Mouse (Mus musculus) mouse embryonic stem cell (cell line): ENCODE data around the gene Tssk4.

ENCODE experiments used
- in situ Hi-C, 2 experiments: fragments of 300-500 bp; cut with MboI; formaldehyde crosslinking; loops; 1 replicate in 1 of 2; 3 replicates in 1 of 2; pipeline ENCODE4 v1.14.3; 2019 to 2020; ENCODE audit warnings: low sequenced_read_pairs in 2 of 2, low pct_unique_long_range_greater_than_20kb in 1 of 2, mixed read lengths in 1 of 2; ENCODE audit not compliant: unreplicated experiment in 1 of 2

Tssk4 gene

DNA sequence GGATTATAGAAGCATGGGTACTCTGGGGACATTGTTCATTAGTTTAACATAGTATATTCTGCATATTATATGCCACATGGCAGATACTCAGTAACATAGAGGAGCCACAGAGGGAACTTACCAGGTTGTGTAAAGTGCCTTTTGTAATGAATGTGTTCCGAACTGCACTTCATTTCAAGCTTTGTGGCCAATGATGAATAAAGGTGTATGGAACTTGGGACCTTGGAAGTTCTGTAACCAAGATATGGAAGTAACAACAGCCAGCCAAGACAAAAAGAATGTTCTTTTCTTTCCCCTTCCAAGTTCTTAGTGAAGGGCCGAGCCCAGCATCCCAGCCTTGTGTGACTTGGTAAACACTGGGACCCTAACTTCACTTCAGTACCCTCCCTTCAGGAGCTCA lies at the start of gene Tssk4:
Tssk4 (plus strand) TSS at position 301 of the 400 bp plus-strand sequence.
- in situ Hi-C loops, result no loop called here

DNA sequence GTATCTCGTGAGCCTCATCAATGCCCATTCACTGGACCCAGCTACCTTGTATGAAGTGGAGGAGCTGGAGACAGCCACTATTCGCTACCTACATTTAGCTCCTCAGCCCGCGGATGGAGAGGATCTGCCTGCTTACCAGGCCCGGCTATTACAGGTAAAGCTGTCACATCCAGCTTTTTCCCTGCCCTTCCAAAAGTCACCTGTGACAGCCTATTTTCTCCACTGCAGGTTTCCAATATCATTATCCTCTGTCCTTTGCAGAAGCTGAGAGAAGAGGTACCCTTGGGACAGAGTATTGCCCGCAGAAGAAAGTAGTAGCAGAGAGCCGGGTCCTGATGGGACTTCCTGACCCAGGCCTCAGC lies 46.7 kb upstream of the Tssk4 start, which contains the start of gene Irf9:
Irf9 (plus strand) TSS at position 301 of the 362 bp plus-strand sequence.
- in situ Hi-C loops, result no loop called here

DNA sequence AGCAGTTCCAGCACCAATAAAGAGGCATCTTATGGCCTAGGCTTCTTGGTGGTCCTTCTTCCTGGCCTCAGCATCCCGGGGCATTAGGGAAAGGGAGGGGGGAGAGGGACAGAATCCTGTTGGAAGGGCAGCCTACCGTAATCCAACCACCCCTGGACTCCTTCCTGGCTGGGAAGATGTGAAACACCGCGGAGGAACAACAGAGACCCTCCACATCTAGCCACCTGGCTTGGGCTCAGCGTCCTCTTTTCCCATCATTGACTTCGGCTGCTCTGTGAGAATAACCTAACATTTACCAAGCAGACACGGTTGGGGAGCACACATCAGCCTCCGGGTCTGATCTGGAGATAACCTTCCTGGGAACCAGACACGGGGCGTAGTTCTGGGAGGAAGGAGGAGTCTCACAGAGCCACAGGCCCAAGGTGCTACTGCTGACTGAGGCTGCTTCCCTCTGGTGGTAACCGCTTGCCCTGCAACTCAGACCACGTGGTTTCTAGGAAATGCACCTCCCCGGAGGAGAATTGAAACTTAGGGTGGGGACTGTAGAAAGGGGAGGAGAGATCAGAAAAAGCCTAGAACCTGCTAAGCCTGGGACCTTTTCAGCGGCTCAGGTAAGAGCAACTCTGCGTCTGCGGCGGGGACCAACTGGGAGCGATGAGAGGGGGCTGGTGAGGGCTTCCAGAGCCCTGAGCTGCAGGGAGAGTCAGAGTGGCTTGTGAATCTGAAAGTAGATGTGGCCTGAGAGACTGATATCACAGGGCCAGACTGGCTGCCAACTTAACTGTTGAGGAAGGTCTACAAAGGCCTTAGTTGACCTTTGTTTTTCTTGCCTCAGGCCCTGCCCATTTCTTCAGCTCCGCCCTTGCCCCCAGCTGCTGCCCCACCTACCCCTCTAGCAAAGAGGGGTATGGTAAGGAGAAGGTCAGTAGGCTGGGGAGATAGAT lies 46.1 kb upstream of the Tssk4 start:
- in situ Hi-C loops, result no loop called here

DNA sequence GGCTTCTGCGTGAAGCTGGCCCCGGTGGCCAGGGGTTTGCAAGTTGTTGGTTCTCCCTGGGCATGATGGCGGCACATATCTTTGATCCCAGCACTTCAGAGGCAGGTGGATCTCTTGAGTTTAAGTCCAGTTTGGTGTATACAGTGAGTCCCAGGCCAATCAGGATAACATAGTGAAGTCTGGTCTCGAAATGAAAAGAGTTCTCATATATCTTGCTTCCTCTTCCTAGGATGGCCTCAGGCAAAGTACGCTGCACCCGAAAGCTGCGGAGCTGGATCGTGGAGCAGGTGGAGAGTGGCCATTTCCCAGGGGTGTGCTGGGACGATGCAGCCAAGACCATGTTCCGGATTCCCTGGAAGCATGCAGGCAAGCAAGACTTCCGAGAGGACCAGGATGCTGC lies 45.2 kb upstream of the Tssk4 start:
- in situ Hi-C loops, result no loop called here

DNA sequence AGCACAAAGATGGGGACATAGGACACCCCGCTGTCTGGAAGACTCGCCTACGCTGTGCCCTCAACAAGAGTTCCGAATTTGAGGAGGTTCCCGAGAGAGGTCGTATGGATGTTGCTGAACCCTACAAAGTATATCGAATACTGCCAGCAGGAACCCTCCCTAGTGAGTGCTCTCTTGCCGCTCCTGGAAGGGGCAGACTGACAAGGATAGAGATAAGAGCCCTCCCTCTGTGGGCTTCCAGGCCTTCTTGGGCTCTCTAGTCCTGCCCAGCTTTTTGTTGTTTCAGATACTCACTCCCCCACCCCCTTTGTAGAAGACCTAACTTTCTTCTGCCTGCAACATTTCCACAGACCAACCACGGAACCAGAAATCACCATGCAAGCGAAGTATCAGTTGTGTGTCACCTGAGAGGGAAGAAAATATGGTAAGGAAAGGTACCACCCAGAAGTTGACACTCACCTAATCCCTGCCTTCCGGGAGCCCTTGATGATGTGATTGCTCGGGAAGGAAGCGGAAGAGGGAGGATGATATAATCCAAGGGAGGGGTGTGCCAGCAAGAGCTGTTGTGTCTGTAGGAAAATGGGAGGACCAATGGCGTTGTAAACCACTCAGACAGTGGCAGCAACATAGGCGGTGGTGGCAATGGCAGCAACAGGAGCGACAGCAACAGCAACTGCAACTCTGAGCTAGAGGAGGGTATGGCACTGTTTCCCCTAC lies 44.1 kb upstream of the Tssk4 start:
- in situ Hi-C loops, result no loop called here

DNA sequence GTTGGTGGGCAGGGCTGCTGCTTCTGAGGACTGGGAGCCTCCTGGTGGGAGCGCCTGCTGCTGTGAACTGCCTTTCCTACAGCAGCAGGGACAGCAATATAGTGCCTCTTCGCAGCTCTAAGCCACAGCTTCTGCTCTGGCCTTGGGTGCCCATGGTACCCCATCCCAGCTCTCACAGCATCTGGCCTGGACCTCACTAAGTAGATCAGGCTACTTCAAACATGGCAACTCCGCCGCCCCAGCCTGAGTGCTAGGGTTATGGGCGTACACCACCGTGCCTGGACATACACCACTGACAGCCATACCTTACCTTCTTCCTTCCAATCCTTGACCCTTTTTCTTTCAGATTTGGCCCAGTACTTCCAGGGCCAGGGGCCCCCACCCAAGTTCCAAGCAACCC lies 41.6 kb upstream of the Tssk4 start:
- in situ Hi-C loops, result no loop called here

DNA sequence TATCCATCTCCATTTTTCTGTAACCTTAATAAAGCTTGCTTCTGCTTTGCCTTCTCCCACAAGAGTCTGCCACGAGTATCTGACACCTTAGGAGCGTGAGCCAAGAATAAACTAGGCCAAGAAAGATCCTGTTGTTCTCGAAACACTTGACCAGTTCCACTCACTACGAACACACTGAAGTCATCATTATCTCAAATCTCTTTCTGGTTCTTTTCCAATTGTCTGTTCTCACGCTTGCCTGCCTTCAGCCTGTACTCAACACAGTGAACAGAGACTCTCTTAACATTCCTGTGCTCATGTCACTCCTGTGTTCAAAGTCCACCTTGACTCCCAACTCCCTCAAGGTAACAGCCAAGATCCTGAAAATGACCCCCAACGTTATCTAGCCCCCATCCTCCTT lies 36.6 kb upstream of the Tssk4 start:
- in situ Hi-C loops, result no loop called here

DNA sequence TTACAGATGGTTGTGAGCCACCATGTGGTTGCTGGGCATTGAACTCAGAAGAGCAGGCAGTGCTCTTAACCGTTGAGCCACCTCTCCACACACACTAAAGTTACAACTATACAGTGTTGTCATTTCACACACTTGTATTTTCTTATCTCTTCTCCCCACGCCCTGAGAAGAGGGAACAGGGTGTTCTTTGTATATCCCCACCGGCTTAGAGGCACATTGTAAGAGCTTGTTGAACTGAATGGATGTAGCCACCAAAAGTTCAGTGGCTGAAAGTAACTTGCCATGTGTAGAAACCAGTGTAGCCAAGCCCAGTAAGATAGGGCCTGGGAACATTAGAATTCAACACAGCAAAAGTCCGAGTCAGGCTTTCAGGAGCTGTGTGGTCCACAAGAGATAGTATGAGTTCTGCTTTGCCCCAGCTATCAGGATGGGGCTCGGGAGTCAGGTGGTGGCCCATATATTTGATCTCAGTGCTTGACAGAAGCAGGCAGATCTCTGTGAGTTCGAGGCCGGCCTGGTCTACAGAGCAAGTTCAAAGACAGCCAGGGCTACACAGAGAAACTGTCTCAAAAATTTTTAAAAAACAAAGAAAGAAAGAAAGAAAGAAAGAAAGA lies 35.3 kb upstream of the Tssk4 start:
- in situ Hi-C loops, result no loop called here

DNA sequence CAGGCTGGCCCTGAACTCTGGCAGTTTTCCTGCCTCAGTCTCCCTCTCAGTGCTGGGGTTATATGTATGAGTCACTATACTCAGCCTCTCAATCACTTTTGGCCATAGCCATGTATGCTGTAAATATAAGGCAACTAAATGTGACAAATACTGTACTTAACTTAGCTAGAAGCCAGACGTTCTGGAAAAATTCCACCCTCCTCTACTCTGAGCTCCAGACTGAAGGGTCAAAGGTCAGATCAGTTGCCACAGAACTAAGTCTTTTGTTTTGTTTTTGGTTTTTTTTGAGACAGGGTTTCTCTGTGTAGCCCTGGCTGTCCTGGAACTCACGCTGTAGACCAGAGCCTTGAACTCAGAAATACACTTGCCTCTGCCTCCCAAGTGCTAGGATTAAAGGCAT lies 34.1 kb upstream of the Tssk4 start:
- in situ Hi-C loops, result no loop called here

DNA sequence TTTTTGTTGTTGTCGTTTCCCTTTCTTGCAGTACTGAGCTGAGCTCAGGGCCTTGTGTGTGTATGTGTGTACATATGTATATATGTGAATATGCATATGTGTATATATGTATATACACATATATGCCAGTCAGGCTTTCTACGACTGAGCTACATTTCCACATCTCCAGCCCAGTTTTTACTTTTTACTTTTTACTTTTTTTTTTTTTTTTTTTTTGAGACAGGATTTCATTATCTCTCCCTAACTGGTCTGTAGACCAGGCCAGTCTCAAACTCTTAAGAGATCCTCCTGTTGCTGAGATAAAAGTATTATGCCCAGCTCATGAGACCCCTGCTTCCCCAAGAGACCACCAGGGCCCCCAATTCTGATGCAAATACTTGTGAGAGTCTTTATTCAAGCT lies 33.1 kb upstream of the Tssk4 start:
- in situ Hi-C loops, result no loop called here

DNA sequence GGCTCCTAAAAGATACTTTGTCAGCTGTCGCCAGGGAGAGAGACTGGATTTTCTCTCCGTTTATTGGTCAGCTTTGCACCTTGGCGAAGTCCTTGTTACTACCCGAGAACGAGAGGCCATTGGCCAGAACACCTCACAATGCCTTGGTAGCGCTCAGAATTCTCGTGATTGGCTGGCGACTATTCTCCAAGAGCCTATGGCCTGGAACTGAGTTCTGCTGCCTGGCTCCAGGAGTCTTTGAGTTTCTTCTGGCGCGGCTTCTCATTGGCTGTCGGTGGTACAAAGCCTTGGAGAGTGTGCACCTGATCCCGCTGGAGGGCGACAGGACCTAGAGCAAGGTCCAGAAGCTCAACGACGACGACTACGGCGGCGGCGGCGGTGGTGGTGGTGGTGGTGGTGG lies 32.2 kb upstream of the Tssk4 start, which contains the start of gene Rec8:
Rec8 (plus strand) TSS at position 216 of the 400 bp plus-strand sequence.
- in situ Hi-C loops, result no loop called here

DNA sequence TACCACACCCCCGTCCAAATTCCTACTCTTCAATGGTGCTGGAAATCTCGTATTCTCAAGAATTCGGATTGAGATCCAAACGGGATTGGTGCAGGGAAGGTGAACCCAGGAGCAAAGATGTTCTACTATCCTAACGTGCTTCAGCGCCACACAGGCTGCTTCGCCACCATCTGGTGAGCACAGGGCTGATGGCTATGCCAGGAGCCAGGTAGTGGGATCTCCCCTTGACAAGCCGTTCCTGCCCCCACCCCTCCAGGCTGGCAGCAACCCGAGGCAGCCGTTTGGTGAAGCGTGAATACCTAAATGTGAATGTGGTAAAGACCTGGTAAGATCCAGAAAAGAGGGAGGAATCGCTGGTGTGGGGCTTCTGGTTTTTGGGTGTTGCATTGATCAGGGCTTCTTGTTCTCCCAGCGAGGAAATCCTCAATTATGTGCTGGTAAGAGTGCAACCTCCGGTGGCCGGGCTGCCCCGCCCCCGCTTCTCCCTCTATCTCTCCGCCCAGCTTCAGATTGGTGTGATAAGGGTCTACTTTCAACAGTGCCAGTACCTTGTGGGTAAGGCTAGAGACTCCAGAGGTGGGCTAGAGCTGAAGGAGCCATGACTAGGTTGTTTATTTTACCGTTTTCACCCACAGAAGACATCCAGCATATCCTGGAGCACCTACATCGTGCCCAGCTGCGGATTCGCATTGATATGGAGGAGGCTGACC lies 31.3 kb upstream of the Tssk4 start:
- in situ Hi-C loops, result no loop called here

DNA sequence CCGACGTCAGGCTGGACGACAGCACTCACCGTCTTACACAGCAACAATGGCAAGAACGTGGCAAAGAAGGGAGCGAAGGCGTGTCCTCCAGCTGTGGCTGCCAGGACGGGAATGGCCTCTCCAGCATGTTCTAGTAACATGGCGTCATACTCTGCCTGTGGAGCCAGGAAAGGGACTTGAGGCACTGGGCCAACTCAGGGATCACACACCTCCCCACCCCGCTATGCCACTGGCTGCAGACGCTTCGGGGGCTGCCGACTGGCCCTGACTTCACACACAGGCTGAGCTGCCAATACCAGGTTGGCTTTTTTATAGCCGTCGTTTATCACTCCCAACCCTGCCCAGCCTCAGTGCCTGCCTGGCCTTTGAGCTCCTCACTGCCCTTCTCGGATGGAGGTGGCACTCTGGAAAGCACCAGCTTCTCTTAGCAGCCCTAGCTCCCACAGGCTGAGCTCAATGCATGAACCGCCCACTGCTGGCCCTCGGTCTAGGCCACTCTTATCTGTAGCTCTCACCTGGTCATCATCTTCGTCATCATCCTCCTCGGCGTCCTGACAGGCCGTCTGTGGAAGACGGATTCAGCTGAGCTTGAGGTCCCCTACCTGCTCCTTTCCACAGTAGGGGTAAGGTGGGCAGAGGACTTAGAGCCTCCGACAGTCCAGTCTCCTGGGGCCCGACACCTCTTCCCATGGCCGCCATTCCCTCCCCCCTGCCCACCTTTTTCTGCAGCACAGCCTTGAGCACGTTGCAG lies 21.7 kb upstream of the Tssk4 start:
- in situ Hi-C loops, result no loop called here

DNA sequence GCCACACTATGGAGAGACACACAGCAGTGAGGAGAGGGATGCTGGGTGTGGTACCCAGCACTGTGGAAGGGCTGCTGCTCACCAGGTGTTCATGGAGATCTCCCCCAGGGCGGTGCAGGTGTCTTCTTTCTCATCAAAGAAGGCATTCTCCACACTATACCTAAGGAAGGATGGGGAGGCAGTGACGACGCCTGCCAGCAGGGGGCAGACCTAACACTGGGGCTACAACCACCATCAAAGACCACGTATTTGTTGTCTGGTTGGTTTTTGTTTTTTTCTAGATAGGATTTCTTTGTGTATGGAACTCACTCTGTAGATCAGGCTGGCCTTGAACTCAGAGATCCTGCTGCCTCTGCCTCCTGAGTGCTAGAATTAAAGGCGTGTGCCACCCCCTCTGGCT lies 20.7 kb upstream of the Tssk4 start:
- in situ Hi-C loops, result no loop called here

DNA sequence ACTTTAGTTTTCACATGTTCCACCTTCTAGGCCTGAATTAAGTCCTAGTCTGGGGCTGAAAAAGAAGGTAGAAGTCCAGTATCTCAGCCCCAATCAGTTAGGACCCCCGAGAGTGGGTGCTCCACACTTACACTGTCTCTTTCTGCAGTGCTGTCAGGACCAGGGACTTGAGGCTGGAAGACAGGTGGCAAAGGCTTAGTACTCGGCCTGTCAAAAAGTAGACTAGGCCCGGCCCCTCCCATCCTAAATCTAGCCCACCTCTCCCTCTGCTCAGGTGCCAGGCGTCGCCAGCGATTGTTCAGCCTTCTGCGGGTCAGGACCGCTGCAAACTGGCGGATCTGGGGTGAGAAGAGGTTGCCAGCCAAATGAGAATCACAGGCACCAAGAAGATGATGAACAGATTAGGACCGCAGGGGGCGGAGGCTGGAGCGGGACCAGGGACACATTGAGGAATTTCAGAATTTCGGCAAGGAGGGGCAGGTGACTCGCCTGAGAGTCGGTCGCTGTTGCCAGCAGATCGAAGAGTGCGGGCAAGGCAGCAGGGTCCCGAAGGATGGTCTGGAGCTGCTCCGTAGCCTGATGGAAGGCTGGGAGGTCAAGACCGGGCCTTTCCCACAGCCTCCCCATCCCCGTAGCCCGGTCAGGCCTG lies 15.0 kb upstream of the Tssk4 start:
- in situ Hi-C loops, result no loop called here

DNA sequence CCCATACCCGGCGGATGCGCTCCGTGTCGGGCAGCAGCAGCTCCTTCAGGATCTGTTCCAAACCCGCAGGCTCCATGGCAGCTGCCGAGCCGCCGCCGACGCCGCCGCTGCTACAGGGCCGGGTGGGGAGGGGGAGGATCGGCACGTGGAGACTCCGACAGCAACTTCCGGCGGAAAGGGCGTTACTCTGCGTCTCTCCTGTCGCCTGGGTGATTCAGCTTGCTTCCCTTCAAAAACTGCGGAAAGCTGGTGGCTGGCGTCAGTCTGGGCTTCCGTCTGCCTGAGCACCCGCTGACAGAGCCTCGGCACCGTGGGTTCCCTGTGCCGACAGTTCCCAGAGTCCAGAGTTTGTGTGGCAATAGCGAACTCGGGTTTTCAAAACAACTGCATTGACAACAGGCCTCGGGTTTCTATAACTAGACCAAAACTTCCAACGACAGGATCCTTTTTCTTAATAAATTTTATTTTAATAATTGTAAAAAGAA lies 14.4 kb upstream of the Tssk4 start, which contains the start of gene Ipo4:
Ipo4 (minus strand) TSS at position 435 of the 485 bp plus-strand sequence.
- in situ Hi-C loops, result no loop called here

DNA sequence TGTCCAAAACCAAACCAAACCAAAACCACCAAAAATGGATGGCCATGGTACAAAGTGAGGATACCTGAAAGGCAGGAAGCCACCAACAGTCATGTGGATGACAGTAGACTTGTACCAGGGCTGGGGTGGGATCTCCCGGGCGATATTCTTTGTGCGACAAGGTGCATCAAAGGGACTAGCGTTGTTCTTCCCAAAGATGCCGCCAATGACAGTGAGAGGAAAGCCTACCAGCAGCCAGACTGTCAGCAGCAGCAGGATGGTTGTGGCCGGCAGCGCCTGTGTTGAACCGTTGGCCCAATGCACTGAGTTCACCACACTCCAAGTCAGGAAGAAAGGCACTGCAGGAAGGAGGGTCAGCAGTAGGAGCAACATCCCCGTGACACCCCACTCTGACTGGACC lies 12.2 kb upstream of the Tssk4 start, which contains the start of gene Gm49378:
Gm49378 (minus strand) TSS at position 101 of the 400 bp plus-strand sequence.
- in situ Hi-C loops, result no loop called here
